In the genomic region with DNA sequence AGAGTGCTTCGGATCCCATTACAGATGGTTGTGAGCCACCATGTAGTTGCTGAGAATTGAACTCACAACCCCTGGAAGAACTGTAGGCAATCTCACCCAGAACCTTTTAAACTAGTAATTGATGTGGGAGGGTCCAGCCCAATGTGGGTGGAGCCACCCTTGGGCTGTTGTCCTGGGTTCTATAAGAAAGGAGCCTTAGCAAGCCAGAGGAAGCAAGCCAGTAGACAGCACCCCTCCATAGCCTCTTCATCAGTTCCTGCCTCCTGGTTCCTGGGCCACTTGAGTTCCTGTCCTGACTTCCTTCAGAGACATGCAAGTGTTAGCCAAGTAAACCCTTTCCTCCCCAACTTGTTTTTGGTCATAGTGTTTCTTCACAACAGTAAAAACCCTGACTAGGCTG, we compare ENCODE assay signal across 31 mouse cellular contexts.
"Had no signal": no experiment of that assay in that cellular context is flagged by ENCODE, and none has a peak within 500 bp of the region (broad histone marks: within the 10 kb centered on the region; RNA-seq: fewer than 3 reads in every experiment).

No protein-coding gene starts in this region.

- H3K9ac ChIP-seq: limb, embryonic 12.5 days; limb, embryonic 13.5 days; limb, embryonic 15.5 days; liver, embryonic 12.5 days; liver, embryonic 13.5 days; liver, embryonic 14.5 days; liver, embryonic 15.5 days; liver, postnatal 0 days; lung, embryonic 14.5 days; lung, embryonic 15.5 days; midbrain, embryonic 12.5 days; midbrain, embryonic 13.5 days; midbrain, embryonic 15.5 days had no signal

- DNase-seq: left cerebral cortex, postnatal 4 days; liver; liver, embryonic 13.5 days; liver, postnatal 0 days; lung, adult 18-20 months; lung, adult 2 months; lung, embryonic 14.5 days; lung, postnatal 10 days; lung, postnatal 14 days; lung, postnatal 36 days; lung, postnatal 4 days; midbrain, embryonic 14.5 days had no signal

- H3K4me3 ChIP-seq: limb, embryonic 10.5 days; limb, embryonic 12.5 days; limb, embryonic 13.5 days; limb, embryonic 15.5 days; liver, embryonic 12.5 days; liver, embryonic 13.5 days; liver, embryonic 15.5 days; lung, embryonic 15.5 days; megakaryocyte, embryonic 14.5 days; midbrain, embryonic 10.5 days; midbrain, embryonic 12.5 days; midbrain, embryonic 13.5 days; midbrain, embryonic 15.5 days; myocyte had no signal

- H3K36me3 ChIP-seq: limb, embryonic 10.5 days; limb, embryonic 12.5 days; limb, embryonic 13.5 days; limb, embryonic 15.5 days; liver, embryonic 12.5 days; liver, embryonic 13.5 days; liver, embryonic 15.5 days; lung, embryonic 15.5 days; midbrain, embryonic 10.5 days; midbrain, embryonic 12.5 days; midbrain, embryonic 13.5 days; midbrain, embryonic 15.5 days had no signal

- ATAC-seq: liver, embryonic 12.5 days; liver, postnatal 0 days; lung, postnatal 0 days; midbrain, embryonic 13.5 days; midbrain, embryonic 15.5 days; midbrain, embryonic 16.5 days had no signal

- H3K27me3 ChIP-seq: limb, embryonic 12.5 days; limb, embryonic 13.5 days; limb, embryonic 15.5 days; liver, embryonic 12.5 days; liver, embryonic 13.5 days; liver, embryonic 15.5 days; lung, embryonic 15.5 days; megakaryocyte, embryonic 14.5 days; midbrain, embryonic 12.5 days; midbrain, embryonic 13.5 days; midbrain, embryonic 15.5 days had no signal

- H3K27ac ChIP-seq: limb, embryonic 10.5 days; limb, embryonic 12.5 days; limb, embryonic 13.5 days; limb, embryonic 15.5 days; liver, embryonic 12.5 days; liver, embryonic 13.5 days; liver, embryonic 14.5 days; liver, embryonic 15.5 days; lung, embryonic 15.5 days; macrophage; midbrain, embryonic 10.5 days; midbrain, embryonic 12.5 days; midbrain, embryonic 13.5 days; midbrain, embryonic 15.5 days had no signal

- H3K9me3 ChIP-seq: limb, embryonic 10.5 days; limb, embryonic 15.5 days; liver, embryonic 12.5 days; liver, embryonic 15.5 days; lung, embryonic 15.5 days; midbrain, embryonic 12.5 days; midbrain, embryonic 13.5 days; midbrain, embryonic 15.5 days had no signal

- H3K4me1 ChIP-seq: liver, embryonic 13.5 days; liver, embryonic 15.5 days; midbrain, embryonic 10.5 days; midbrain, embryonic 12.5 days; midbrain, embryonic 13.5 days; midbrain, embryonic 15.5 days had no signal

- H3K4me2 ChIP-seq: limb, embryonic 12.5 days; limb, embryonic 13.5 days; limb, embryonic 15.5 days; liver, embryonic 11.5 days; liver, embryonic 12.5 days; liver, embryonic 13.5 days; liver, embryonic 15.5 days; lung, embryonic 14.5 days; lung, embryonic 15.5 days; midbrain, embryonic 11.5 days; midbrain, embryonic 12.5 days; midbrain, embryonic 13.5 days; midbrain, embryonic 15.5 days had no signal
